In genomic region chr14:121827091-121827490, GRCm38 (mm10) we compare ENCODE assay signal across 21 mouse cellular contexts. TPM values are rescaled to one million over a fixed set of nuclear protein-coding genes. Genes with fewer than 3 reads are reported as not detected.
DNase-seq lines count a peak whose midpoint lies in the region; TF ChIP-seq lines count a peak whose summit lies in the region.
"Had no signal": no experiment of that assay in that cellular context is flagged by ENCODE, and none has a peak within 500 bp of the region (broad histone marks: within the 10 kb centered on the region; RNA-seq: fewer than 3 reads in every experiment).

No protein-coding gene starts in this region.

- peaks cover 22% of the 10 kb centered on the region for H3K4me1 ChIP-seq in cerebellum, adult 2 months (ENCODE audit: control insufficient read depth, insufficient read depth, low read length)
- H3K4me1 ChIP-seq in heart, adult 2 months (ENCODE audit: control insufficient read depth, insufficient read depth, low read length): peaks cover 12% of the 10 kb centered on the region
- H3K4me1 ChIP-seq: embryonic facial prominence, embryonic 12.5 days had no signal

- H3K79me2 ChIP-seq in heart, adult 2 months (replicated peaks; ENCODE audit: control insufficient read depth, insufficient read depth, low read length): no peaks in the 10 kb centered on the region

- H3K36me3 ChIP-seq in heart, adult 2 months (ENCODE audit: control insufficient read depth, insufficient read depth, low read length): no peaks in the 10 kb centered on the region
- H3K36me3 ChIP-seq: embryonic facial prominence, embryonic 12.5 days; embryonic facial prominence, embryonic 15.5 days; heart, embryonic 10.5 days; heart, embryonic 13.5 days had no signal

- no peak for TF ChIP-seq CTCF in cerebellum, adult 2 months (IDR thresholded peaks at IDR 0.05; ENCODE audit: borderline replicate concordance, insufficient read depth, low read depth, low read length)
- TF ChIP-seq CTCF in heart, adult 2 months (IDR thresholded peaks at IDR 0.05): no peak

- H3K4me3 ChIP-seq in cerebellum, adult 2 months (replicated peaks; ENCODE audit: insufficient read depth, low read depth, low read length): no peak overlapping the region
- no peak overlapping the region for H3K4me3 ChIP-seq in heart, adult 2 months
- H3K4me3 ChIP-seq: embryonic facial prominence, embryonic 12.5 days; embryonic facial prominence, embryonic 15.5 days; heart, embryonic 10.5 days; heart, embryonic 13.5 days had no signal

- no peak for TF ChIP-seq EP300 in heart, adult 2 months (IDR thresholded peaks at IDR 0.05; ENCODE audit: insufficient read depth, low read depth, low read length)

- 83% methylated on average over 7 of the region's 7 CpGs for WGBS in cerebellum, adult 2 months
- WGBS in heart, adult 2 months: 80% methylated on average over 7 of the region's 7 CpGs

- H3K27me3 ChIP-seq in cerebellum, adult 2 months (ENCODE audit: control insufficient read depth, insufficient read depth, low read length): no peaks in the 10 kb centered on the region
- H3K27me3 ChIP-seq in heart, adult 2 months (ENCODE audit: control insufficient read depth, insufficient read depth, low read length): no peaks in the 10 kb centered on the region
- H3K27me3 ChIP-seq: embryonic facial prominence, embryonic 12.5 days; embryonic facial prominence, embryonic 15.5 days; heart, embryonic 13.5 days; Patski had no signal

- DNase-seq in cerebellum, adult 2 months: peak; percentile 19 to 29
- no peak for DNase-seq in cerebellum, adult 11-12 months
- peak; percentile 90 for DNase-seq in heart, adult 11 months
- no peak for DNase-seq in heart, adult 2 months
- DNase-seq in kidney, adult 9 months: peak; percentile 11
- DNase-seq in kidney, postnatal 4 days: no peak
- DNase-seq in frontal cortex, adult 2 months (ENCODE audit: extremely low spot score in 1 of 2, low spot score in 1 of 2): no peak
- DNase-seq: adrenal gland, postnatal 10 days; adrenal gland, postnatal 36 days; cerebellum, adult 8-10 months; forebrain, postnatal 0 days; gastrocnemius, postnatal 10 days; heart, postnatal 14 days; heart, postnatal 4 days had no signal

- peak overlapping the region; percentile 79 for H3K27ac ChIP-seq in cerebellum, adult 2 months (ENCODE audit: insufficient read depth, low read length)
- H3K27ac ChIP-seq in heart, adult 2 months: no peak overlapping the region
- H3K27ac ChIP-seq: embryonic facial prominence, embryonic 12.5 days; embryonic facial prominence, embryonic 15.5 days; heart, embryonic 10.5 days; heart, embryonic 13.5 days; hindbrain, embryonic 14.5 days; hindbrain, postnatal 0 days had no signal

- intact Hi-C loops in heart, adult 2 months (cut with DNase I): no loop called here

- no peak overlapping the region for H3K9ac ChIP-seq in heart, adult 2 months (ENCODE audit: low read depth, low read length)
- H3K9ac ChIP-seq: embryonic facial prominence, embryonic 12.5 days; embryonic facial prominence, embryonic 15.5 days; forebrain, postnatal 0 days; heart, embryonic 13.5 days; hindbrain, embryonic 14.5 days had no signal

- no peak for TF ChIP-seq POLR2A in cerebellum, adult 2 months (IDR thresholded peaks at IDR 0.05; ENCODE audit: borderline replicate concordance, insufficient read depth, low read length)
- TF ChIP-seq POLR2A in heart, adult 2 months (IDR thresholded peaks at IDR 0.05; ENCODE audit: insufficient read depth, low read depth, low read length): no peak

RNA-seq across cellular contexts. Expression of gene Dock9, which starts 29.5 kb away (rescaled TPM):
- 140 TPM in 2 replicates for polyA plus RNA-seq in cerebellum, adult 2 months (2012; rRNA removed)
- 10 to 100 TPM; 24.0 to 25.7 TPM for total RNA-seq in heart, adult 2 months (2021)
- polyA plus RNA-seq in heart, adult 2 months (2012; rRNA removed): 19.8 and 27.1 TPM in 2 replicates
- 60.7 and 64.7 TPM in 2 replicates for polyA plus RNA-seq in frontal cortex, adult 2 months (2012; rRNA removed)

RNA-seq across cellular contexts. Expression of gene Ubac2, which starts 51.3 kb away (rescaled TPM):
- 44.4 and 45.6 TPM in 2 replicates for polyA plus RNA-seq in cerebellum, adult 2 months (2012; rRNA removed)
- 10 to 100 TPM; 30.4 to 31.9 TPM for total RNA-seq in heart, adult 2 months (2021)
- polyA plus RNA-seq in heart, adult 2 months (2012; rRNA removed): 37.0 and 43.9 TPM in 2 replicates
- 41.4 and 43.0 TPM in 2 replicates for polyA plus RNA-seq in frontal cortex, adult 2 months (2012; rRNA removed)

Comparison
In these comparisons a context has a peak if more than half of its experiments do, and no peak if none do; other contexts are left out.
1. DNase-seq: peak in cerebellum, adult 2 months (2 of 2), heart, adult 11 months (single experiment) and kidney, adult 9 months (single experiment); none in cerebellum, adult 11-12 months (single experiment), heart, adult 2 months (0 of 2), kidney, postnatal 4 days (0 of 2) and frontal cortex, adult 2 months (0 of 2).